Mouse (Mus musculus): Measurements from ENCODE around the gene Hira.
"Not testable (repeated sequence)": the region's sequence is repeated elsewhere in the genome, so short reads cannot be mapped to it uniquely, and the experiment has no call there.

The Hira gene

GRCm38 (mm10) chr16:18921771-18922170 is 44.9 kb downstream of the Hira start:
- DNase-seq = no peak

GRCm38 (mm10) chr16:18927963-18928362 is 51.1 kb downstream of the Hira start:
- DNase-seq = no peak

GRCm38 (mm10) chr16:18938321-18939082 is 61.7 kb downstream of the Hira start:
- DNase-seq = peak in 1 of 2 experiments; percentile 13

- no peak for DNase-seq
Measured at GRCm38 (mm10) chr16:18943906-18944305, 67.1 kb downstream of the Hira start.

- DNase-seq = no peak
Measured at GRCm38 (mm10) chr16:18948941-18949340, 72.1 kb downstream of the Hira start.

- DNase-seq = no peak
Measured at GRCm38 (mm10) chr16:18950351-18950750, 73.5 kb downstream of the Hira start.

GRCm38 (mm10) chr16:18952813-18953212 is 76.0 kb downstream of the Hira start:
- DNase-seq = no peak

- no peak for DNase-seq
Measured at GRCm38 (mm10) chr16:18955070-18955469, 78.2 kb downstream of the Hira start.

- DNase-seq = no peak
Measured at GRCm38 (mm10) chr16:18963486-18963885, 86.6 kb downstream of the Hira start.

GRCm38 (mm10) chr16:18969420-18970128 is 92.7 kb downstream of the Hira start:
- DNase-seq = peak; percentile 12 to 19

GRCm38 (mm10) chr16:18970837-18971236 is 94.0 kb downstream of the Hira start:
- DNase-seq = no peak

GRCm38 (mm10) chr16:18975665-18976064 is 98.8 kb downstream of the Hira start:
- not testable (repeated sequence) for DNase-seq

GRCm38 (mm10) chr16:18976315-18976714 is 99.5 kb downstream of the Hira start:
- no peak for DNase-seq

GRCm38 (mm10) chr16:18986381-18986780 is 109.5 kb downstream of the Hira start:
- DNase-seq = no peak

GRCm38 (mm10) chr16:18986860-18987259 is 110.0 kb downstream of the Hira start:
- DNase-seq = no peak

- peak in 1 of 2 experiments; percentile 2 for DNase-seq
Measured at GRCm38 (mm10) chr16:19002610-19003389, 126.0 kb downstream of the Hira start.

GRCm38 (mm10) chr16:19003757-19004156 is 126.9 kb downstream of the Hira start:
- DNase-seq = no peak

GRCm38 (mm10) chr16:19005298-19005697 is 128.5 kb downstream of the Hira start:
- DNase-seq = no peak

GRCm38 (mm10) chr16:19006715-19007114 is 129.9 kb downstream of the Hira start:
- no peak for DNase-seq

- not testable (repeated sequence) for DNase-seq
Measured at GRCm38 (mm10) chr16:19007186-19007591, 130.4 kb downstream of the Hira start.

GRCm38 (mm10) chr16:19010710-19011109 is 133.9 kb downstream of the Hira start:
- no peak for DNase-seq

- DNase-seq = no peak
Measured at GRCm38 (mm10) chr16:19013550-19013949, 136.7 kb downstream of the Hira start.

GRCm38 (mm10) chr16:19014650-19015049 is 137.8 kb downstream of the Hira start:
- DNase-seq = no peak

Measured in cerebellum, postnatal 14 days (tissue).